Mouse (Mus musculus): Measurements from ENCODE around the gene Sema5b. TPM values are rescaled to one million over a fixed set of nuclear protein-coding genes. Genes with fewer than 3 reads are reported as not detected.

The Sema5b gene
- total RNA-seq, 1 experiment = 6.4 TPM

- Histone ChIP-seq H3K27ac (ENCODE audit: insufficient read depth, low read depth, low read length, poor library complexity, severe bottlenecking) (no peak overlapping the region), H3K9ac (ENCODE audit: insufficient read depth, low read depth, low read length, poor library complexity, severe bottlenecking) (no peak overlapping the region), H3K4me3 (ENCODE audit: insufficient read depth in 1 of 2, low read depth in 1 of 2, low read length in 2 of 2, poor library complexity in 1 of 2, severe bottlenecking in 1 of 2) (no peak overlapping the region), H3K9me3 (ENCODE audit: control insufficient read depth, insufficient read depth, low read depth, low read length) (no peaks in the 10 kb centered on the region), H3K36me3 (ENCODE audit: control insufficient read depth, insufficient read depth, low read length, poor library complexity, severe bottlenecking) (no peaks in the 10 kb centered on the region), H3K4me1 (ENCODE audit: control insufficient read depth in 2 of 2, insufficient read depth in 2 of 2, low read length in 2 of 2, poor library complexity in 1 of 2) (peaks cover 2 to 4% of the 10 kb centered on the region in 2 experiments; a peak in 1 of 4 replicates)
- no peak for DNase-seq (ENCODE audit: low read depth, low spot score)
- no peak for TF ChIP-seq ZNF384 (IDR thresholded peaks at IDR 0.05; ENCODE audit: low read depth, low read length)
- TF ChIP-seq ZC3H11A (IDR thresholded peaks at IDR 0.05; ENCODE audit: borderline replicate concordance, low read depth, low read length) = no peak
- no peak for TF ChIP-seq CHD2 (IDR thresholded peaks at IDR 0.05; ENCODE audit: low read depth, low read length)
- TF ChIP-seq MAFK (IDR thresholded peaks at IDR 0.05; ENCODE audit: insufficient read depth, low read depth, low read length) = no peak
- no peak for TF ChIP-seq HCFC1 (IDR thresholded peaks at IDR 0.05; ENCODE audit: borderline replicate concordance, insufficient read depth, low read length)
- in situ Hi-C loops (cut with MboI; ENCODE audit: low sequenced_read_pairs in 2 of 2, unreplicated experiment in 2 of 2) = no loop called here
These were observed 172.7 kb downstream of the Sema5b start for GRCm38 (mm10) chr16:35713606-35714005.

Other genes starting within 250 kb of the Sema5b start
- 16.7 and 23.5 TPM in 2 replicates for gene Sec22a, start 177.2 kb upstream of the Sema5b start, total RNA-seq (2012; rRNA removed)
- 18.6 and 20.3 TPM in 2 replicates for gene Pdia5, start 50.3 kb upstream of the Sema5b start, total RNA-seq (2012; rRNA removed)
- gene Dirc2, start 228.2 kb downstream of the Sema5b start, total RNA-seq (2012; rRNA removed) = 30.4 and 53.5 TPM in 2 replicates
- 71.9 and 73.5 TPM in 2 replicates for gene Hspbap1, start 229.2 kb downstream of the Sema5b start, total RNA-seq (2012; rRNA removed)

All from ES-E14 (cell line).